Mouse (Mus musculus): ENCODE data around the gene A230050P20Rik. TPM values are rescaled to one million over a fixed set of nuclear protein-coding genes. Genes with fewer than 3 reads are reported as not detected.

Gene A230050P20Rik
- 49.8 and 50.5 TPM in 2 replicates for polyA plus RNA-seq (2012; rRNA removed)

DNA sequence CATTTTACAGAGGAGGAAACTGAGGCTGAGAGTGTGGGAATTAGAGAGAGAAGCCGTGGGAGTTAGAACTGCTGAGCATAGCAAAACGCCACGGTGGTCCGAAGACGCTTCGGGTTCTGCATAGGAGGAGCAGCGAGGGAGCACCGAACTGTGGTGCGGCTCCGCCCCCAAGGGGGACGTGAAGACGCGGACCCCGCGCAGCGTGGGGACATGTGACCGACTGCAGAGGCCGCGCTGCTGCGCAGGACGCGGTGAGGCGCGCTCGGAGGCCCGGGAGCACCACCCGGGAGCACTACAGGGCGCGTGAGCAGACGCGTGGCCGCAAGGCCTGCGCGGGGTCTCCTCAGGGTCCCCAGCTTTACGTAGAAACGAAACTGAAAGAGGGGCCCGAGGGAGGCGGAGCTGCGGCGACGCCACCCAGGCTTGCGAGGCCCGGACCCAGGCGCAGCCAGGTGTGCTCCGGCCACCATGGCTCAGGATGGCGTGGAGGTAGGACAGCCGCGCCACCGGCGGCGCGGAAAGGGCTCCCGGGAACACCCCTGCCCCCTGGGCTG is at the start of gene A230050P20Rik:
Gene A230050P20Rik, plus strand, starts transcription at position 195 of the 554 bp plus-strand sequence.

GRCm38 (mm10) chr9:20879097-20879792 is 10.8 kb downstream of the A230050P20Rik start, which contains the start of gene Angptl6:
Gene Angptl6 (minus strand): TSS chr9:20879727.

GRCm38 (mm10) chr9:20887704-20888385 is 19.4 kb downstream of the A230050P20Rik start, which contains the start of gene Ppan:
Gene Ppan (plus strand): TSS chr9:20888175.

DNA sequence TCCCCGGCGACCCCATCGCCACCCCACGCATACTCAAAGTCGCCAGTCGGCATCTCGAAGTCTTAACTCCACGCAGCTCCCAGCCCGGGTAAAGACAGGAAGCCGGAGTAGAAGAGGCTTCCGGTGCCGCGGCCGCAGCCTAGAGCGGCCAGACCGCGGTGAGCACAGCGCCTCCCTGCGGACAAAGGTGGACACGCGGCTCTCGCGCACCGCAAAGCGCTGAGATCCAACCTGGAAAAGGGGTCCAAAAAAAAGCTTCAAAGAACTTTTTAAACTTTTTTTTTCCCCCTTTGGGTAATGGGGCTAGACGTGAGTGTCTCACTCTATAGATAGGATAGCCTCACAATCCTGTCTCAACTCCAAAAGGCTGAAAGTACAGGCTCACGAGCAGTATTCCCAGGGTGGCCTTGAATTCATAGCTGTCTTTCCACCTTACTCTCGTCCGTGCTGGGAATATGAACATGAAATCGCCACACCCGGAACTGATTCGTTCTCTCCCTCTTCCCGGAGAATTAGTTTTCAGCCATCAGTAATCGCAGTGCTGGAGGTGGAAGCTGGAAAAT is 30.1 kb downstream of the A230050P20Rik start, which contains the start of gene Eif3g:
Gene Eif3g, minus strand, starts transcription at position 113 of the 563 bp plus-strand sequence.

Other genes starting within 250 kb of the A230050P20Rik start
- 601 and 618 TPM in 2 replicates for gene Ubl5, start 225.8 kb upstream of the A230050P20Rik start, polyA plus RNA-seq (2012; rRNA removed)
- 27.3 and 28.4 TPM in 2 replicates for gene Fbxl12, start 223.9 kb upstream of the A230050P20Rik start, polyA plus RNA-seq (2012; rRNA removed)
- gene Pin1, start 216.5 kb upstream of the A230050P20Rik start, polyA plus RNA-seq (2012; rRNA removed) = 39.1 and 44.7 TPM in 2 replicates
- gene Olfm2, start 122.3 kb upstream of the A230050P20Rik start, polyA plus RNA-seq (2012; rRNA removed) = 181 and 199 TPM in 2 replicates
- gene Col5a3, start 53.6 kb upstream of the A230050P20Rik start, polyA plus RNA-seq (2012; rRNA removed) = 1.6 and 2.8 TPM in 2 replicates
- not detected in 2 replicates for gene Rdh8, start 50.1 kb upstream of the A230050P20Rik start, polyA plus RNA-seq (2012; rRNA removed)
- gene Angptl6, start 11.1 kb downstream of the A230050P20Rik start, polyA plus RNA-seq (2012; rRNA removed) = 17.3 and 17.7 TPM in 2 replicates
- 75.0 and 76.4 TPM in 2 replicates for gene Ppan, start 19.5 kb downstream of the A230050P20Rik start, polyA plus RNA-seq (2012; rRNA removed)
- gene Eif3g, start 30.0 kb downstream of the A230050P20Rik start, polyA plus RNA-seq (2012; rRNA removed) = 141 and 143 TPM in 2 replicates
- gene Dnmt1, start 91.2 kb downstream of the A230050P20Rik start, polyA plus RNA-seq (2012; rRNA removed) = 70.0 and 73.4 TPM in 2 replicates
- gene S1pr2, start 108.1 kb downstream of the A230050P20Rik start, polyA plus RNA-seq (2012; rRNA removed) = 3.1 and 4.0 TPM in 2 replicates
- gene Mrpl4, start 134.1 kb downstream of the A230050P20Rik start, polyA plus RNA-seq (2012; rRNA removed) = 67.7 and 81.8 TPM in 2 replicates
- gene Icam1, start 147.3 kb downstream of the A230050P20Rik start, polyA plus RNA-seq (2012; rRNA removed) = 3.3 and 3.5 TPM in 2 replicates
- 0.07 and 0.10 TPM in 2 replicates for gene Icam4, start 160.7 kb downstream of the A230050P20Rik start, polyA plus RNA-seq (2012; rRNA removed)
- gene Icam5, start 163.4 kb downstream of the A230050P20Rik start, polyA plus RNA-seq (2012; rRNA removed) = 9.0 and 10.7 TPM in 2 replicates
- gene Zglp1, start 198.5 kb downstream of the A230050P20Rik start, polyA plus RNA-seq (2012; rRNA removed) = 1.1 and 1.9 TPM in 2 replicates
- 3.2 and 3.9 TPM in 2 replicates for gene Gm49373, start 204.5 kb downstream of the A230050P20Rik start, polyA plus RNA-seq (2012; rRNA removed)
- 79.5 and 87.8 TPM in 2 replicates for gene Fdx1l, start 205.0 kb downstream of the A230050P20Rik start, polyA plus RNA-seq (2012; rRNA removed)
- 4.5 and 5.2 TPM in 2 replicates for gene Gm38431, start 223.4 kb downstream of the A230050P20Rik start, polyA plus RNA-seq (2012; rRNA removed)
- 34.8 and 34.9 TPM in 2 replicates for gene Raver1, start 223.4 kb downstream of the A230050P20Rik start, polyA plus RNA-seq (2012; rRNA removed)